Comparison of ENCODE assay signal across 8 mouse cellular contexts in the genomic region with DNA sequence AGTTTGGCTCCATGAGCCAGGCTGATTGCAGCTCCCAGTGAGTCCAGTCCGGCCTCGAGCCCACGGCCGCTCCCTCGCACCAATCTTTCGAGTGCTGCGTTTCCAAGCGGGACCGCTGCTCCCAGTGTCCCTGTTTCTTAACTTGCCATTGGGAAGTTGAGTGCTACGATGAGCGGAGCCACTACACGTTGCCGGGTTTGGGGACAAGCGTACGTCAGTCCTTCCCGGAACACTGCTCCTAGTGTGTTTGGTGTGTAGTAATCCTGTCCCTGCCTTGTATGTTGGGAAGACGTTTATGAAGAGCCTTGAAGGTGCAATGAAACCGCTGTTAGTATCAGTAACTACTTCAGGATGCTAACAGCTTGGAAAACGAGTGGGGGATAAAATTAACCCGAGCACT. TPM values are rescaled to one million over a fixed set of nuclear protein-coding genes. Genes with fewer than 3 reads are reported as not detected.
DNase-seq lines count a peak whose midpoint lies in the region; ATAC-seq and TF ChIP-seq lines count a peak whose summit lies in the region.

No protein-coding gene starts in this region.

- peak overlapping the region; percentile 83 for H3K9ac ChIP-seq in heart, adult 2 months (ENCODE audit: low read depth, low read length)
- peak overlapping the region; percentile 91 for H3K9ac ChIP-seq in liver, embryonic 12.5 days

- under 1% methylated on average over 20 of the region's 20 CpGs for WGBS in heart, adult 2 months
- under 1% methylated on average over 20 of the region's 20 CpGs for WGBS in liver, embryonic 12.5 days (ENCODE audit: insufficient replicate concordance)

- peaks cover 3% of the 10 kb centered on the region for H3K36me3 ChIP-seq in heart, adult 2 months (ENCODE audit: control insufficient read depth, insufficient read depth, low read length)
- H3K36me3 ChIP-seq in liver, embryonic 12.5 days: peaks cover 53% of the 10 kb centered on the region

- no peaks in the 10 kb centered on the region for H3K27me3 ChIP-seq in heart, adult 2 months (ENCODE audit: control insufficient read depth, insufficient read depth, low read length)
- H3K27me3 ChIP-seq in liver, embryonic 12.5 days (replicated peaks): no peaks in the 10 kb centered on the region

- H3K4me3 ChIP-seq in heart, adult 2 months: peak overlapping the region; percentile 86
- H3K4me3 ChIP-seq in liver, embryonic 12.5 days: peak overlapping the region; percentile 80

- no peak for TF ChIP-seq EP300 in heart, adult 2 months (IDR thresholded peaks at IDR 0.05; ENCODE audit: insufficient read depth, low read depth, low read length)

- H3K4me2 ChIP-seq in liver, embryonic 12.5 days: peak overlapping the region; percentile 86

- no peak for TF ChIP-seq POLR2A in heart, adult 2 months (IDR thresholded peaks at IDR 0.05; ENCODE audit: insufficient read depth, low read depth, low read length)

- no peak for TF ChIP-seq CTCF in heart, adult 2 months (IDR thresholded peaks at IDR 0.05)

- no peak for DNase-seq in heart, adult 2 months
- no peak for DNase-seq in heart, postnatal 4 days
- DNase-seq in urinary bladder, postnatal 10 days (ENCODE audit: low spot score): peak; percentile 9
- DNase-seq in urinary bladder, postnatal 25 days (ENCODE audit: low spot score): no peak
- peak; percentile 22 for DNase-seq in testis, postnatal 14 days (ENCODE audit: low spot score)
- no peak for DNase-seq in ovary, postnatal 14 days (ENCODE audit: low spot score)
- no peak for DNase-seq in spleen, postnatal 10 days (ENCODE audit: low spot score in 2 of 2)

- intact Hi-C loops in heart, adult 2 months (cut with DNase I): loop anchor here (1.0 to 10.0 kb wide), 3 partner anchors 113 to 974 kb away; partner anchors contain the start of genes Ccdc114, Emp3 and Vrk3

- H3K4me1 ChIP-seq in heart, adult 2 months (ENCODE audit: control insufficient read depth, insufficient read depth, low read length): peaks cover 12% of the 10 kb centered on the region
- peaks cover 65% of the 10 kb centered on the region for H3K4me1 ChIP-seq in liver, embryonic 12.5 days

- no peaks in the 10 kb centered on the region for H3K9me3 ChIP-seq in liver, embryonic 12.5 days (replicated peaks)

- no peaks in the 10 kb centered on the region; the same call in 1 of the 2 replicates for H3K79me2 ChIP-seq in heart, adult 2 months (replicated peaks; ENCODE audit: control insufficient read depth, insufficient read depth, low read length)

- peak overlapping the region; percentile 96 for H3K27ac ChIP-seq in heart, adult 2 months
- peak overlapping the region; percentile 83 for H3K27ac ChIP-seq in liver, embryonic 12.5 days

- ATAC-seq in liver, embryonic 12.5 days: no peak

RNA-seq across cellular contexts. Expression of gene Sphk2, which starts 0.5 kb away (rescaled TPM):
- 10 to 100 TPM; 15.9 to 18.2 TPM for total RNA-seq in heart, adult 2 months (2021)
- polyA plus RNA-seq in heart, adult 2 months (2012; rRNA removed): 24.1 and 24.9 TPM in 2 replicates
- total RNA-seq in heart, postnatal 4 days (2021): 10 to 100 TPM; 14.2 to 16.7 TPM
- 14.8 and 16.1 TPM in 2 replicates for polyA plus RNA-seq in liver, embryonic 12.5 days (2016; fragmentation: Nextera tagmentation; extraction: Ambion mirVana)

RNA-seq across cellular contexts. Expression of gene Fam83e, which starts 2.7 kb away (rescaled TPM):
- under 1 TPM; 0.13 to 0.34 TPM for total RNA-seq in heart, adult 2 months (2021)
- 0.64 and 1.1 TPM in 2 replicates for polyA plus RNA-seq in heart, adult 2 months (2012; rRNA removed)
- under 1 TPM; 0.38 to 0.43 TPM for total RNA-seq in heart, postnatal 4 days (2021)
- polyA plus RNA-seq in liver, embryonic 12.5 days (2016; fragmentation: Nextera tagmentation; extraction: Ambion mirVana): 0.67 and 0.81 TPM in 2 replicates

RNA-seq across cellular contexts. Expression of gene Rpl18, which starts 3.1 kb away (rescaled TPM):
- total RNA-seq in heart, adult 2 months (2021): 100 to 1,000 TPM; 496 to 617 TPM
- 580 and 697 TPM in 2 replicates for polyA plus RNA-seq in heart, adult 2 months (2012; rRNA removed)
- total RNA-seq in heart, postnatal 4 days (2021): 100 to 1,000 TPM; 787 to 798 TPM
- polyA plus RNA-seq in liver, embryonic 12.5 days (2016; fragmentation: Nextera tagmentation; extraction: Ambion mirVana): 892 and 939 TPM in 2 replicates

RNA-seq across cellular contexts. Expression of gene Spaca4, which starts 7.3 kb away (rescaled TPM):
- not detected for total RNA-seq in heart, adult 2 months (2021)
- not detected in 2 replicates for polyA plus RNA-seq in heart, adult 2 months (2012; rRNA removed)
- total RNA-seq in heart, postnatal 4 days (2021): not detected
- polyA plus RNA-seq in liver, embryonic 12.5 days (2016; fragmentation: Nextera tagmentation; extraction: Ambion mirVana): not detected in 2 replicates

RNA-seq across cellular contexts. Expression of gene Dbp, which starts 13.4 kb away (rescaled TPM):
- total RNA-seq in heart, adult 2 months (2021): 100 to 1,000 TPM in 1 of 2 experiments, 1 to 10 TPM in 1; 6.4 to 134 TPM
- polyA plus RNA-seq in heart, adult 2 months (2012; rRNA removed): 49.3 and 93.6 TPM in 2 replicates
- total RNA-seq in heart, postnatal 4 days (2021): 10 to 100 TPM; 22.6 to 25.1 TPM
- polyA plus RNA-seq in liver, embryonic 12.5 days (2016; fragmentation: Nextera tagmentation; extraction: Ambion mirVana): 1.1 and 1.8 TPM in 2 replicates

Comparison
In these comparisons a context has a peak if more than half of its experiments do, and no peak if none do; other contexts are left out.
1. DNase-seq: peak in urinary bladder, postnatal 10 days (single experiment) and testis, postnatal 14 days (single experiment); none in heart, adult 2 months (0 of 2), heart, postnatal 4 days (single experiment), urinary bladder, postnatal 25 days (single experiment), ovary, postnatal 14 days (single experiment) and spleen, postnatal 10 days (0 of 2).